Mouse (Mus musculus) thymus, adult 2 months (tissue): ENCODE measurements at regions not wholly inside any gene's neighbourhood (a gene's known extent, or its start where the extent isn't known, plus 50 kb on each side); places are given as distances from the start of the nearest gene placed in this dataset.

Source experiments
- CTCF ChIP-seq: fragments of 200-500 bp; IDR thresholded peaks from 2 replicates; pipeline ENCODE4 v1.5.1; 2012; ENCODE audit warnings: mild to moderate bottlenecking, control low read depth, low read length, moderate library complexity, borderline replicate concordance; ENCODE audit not compliant: control insufficient read depth, poor library complexity, insufficient read depth; ENCODE audit errors: extremely low read depth
- POLR2A ChIP-seq: fragments of 200-500 bp; IDR thresholded peaks from 2 replicates; pipeline ENCODE4 v1.6.1; 2012; ENCODE audit warnings: mild to moderate bottlenecking, low read length, control low read depth, moderate library complexity; ENCODE audit not compliant: control insufficient read depth, poor library complexity, insufficient read depth; ENCODE audit errors: extremely low read depth

DNA sequence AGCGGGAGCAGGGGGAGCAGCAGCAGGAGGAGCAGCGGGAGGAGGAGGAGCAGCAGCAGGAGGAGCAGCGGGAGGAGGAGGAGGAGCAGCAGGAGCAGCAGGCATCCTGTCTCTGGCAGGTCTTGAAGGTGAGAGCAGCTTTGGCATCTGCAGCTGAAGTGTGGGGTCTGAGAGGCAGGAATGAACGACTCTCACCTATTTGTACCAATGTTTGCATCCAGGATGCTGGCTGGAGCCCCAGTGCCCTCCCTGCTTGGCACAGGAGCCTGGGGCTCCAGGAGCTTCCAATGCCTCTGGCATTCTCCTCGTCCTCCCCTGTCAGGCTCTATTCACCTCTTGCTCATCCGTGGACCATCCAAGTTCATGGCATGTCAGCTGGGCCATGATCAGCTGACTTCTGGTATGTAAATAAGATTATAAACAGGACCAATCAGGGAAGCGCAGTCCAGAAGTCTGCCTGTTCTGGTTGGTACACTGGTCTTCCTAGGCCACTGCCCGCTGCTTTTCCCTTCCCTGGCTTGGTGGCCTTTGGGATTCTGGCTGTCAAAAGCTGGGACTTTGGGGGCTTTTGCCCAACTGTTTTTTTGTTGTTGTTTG lies 62.9 kb downstream of the Syf2 start:
- TF ChIP-seq POLR2A: no peak
- TF ChIP-seq CTCF: no peak
